Mouse (Mus musculus) intestine, embryonic 15.5 days (tissue): ENCODE results near the gene Vps33a. TPM values are rescaled to one million over a fixed set of nuclear protein-coding genes. Genes with fewer than 3 reads are reported as not detected.

ENCODE experiments used
- ATAC-seq: fragments of 200-750 bp; cut with Nextera tagmentation; 2 replicates; pipeline ENCODE4 v1.8.0; 2017; ENCODE audit warnings: moderate TSS enrichment, moderate library complexity
- H3K27ac ChIP-seq: fragments of 300-500 bp; sonication (generic); 2 replicates; pipeline ENCODE4 v1.5.1; 2015; ENCODE audit warnings: mild to moderate bottlenecking, inconsistent platforms
- H3K27me3 ChIP-seq: fragments of 300-500 bp; sonication (generic); replicated peaks from 2 replicates; pipeline ENCODE4 v1.6.1; 2015; ENCODE audit warnings: inconsistent platforms
- H3K36me3 ChIP-seq: fragments of 300-500 bp; sonication (generic); 2 replicates; pipeline ENCODE4 v1.6.1; 2015; ENCODE audit warnings: inconsistent platforms
- H3K4me1 ChIP-seq: fragments of 300-500 bp; sonication (generic); replicated peaks from 2 replicates; pipeline ENCODE4 v1.6.1; 2015; ENCODE audit warnings: inconsistent platforms
- H3K4me2 ChIP-seq: fragments of 300-500 bp; sonication (generic); replicated peaks from 2 replicates; pipeline ENCODE4 v1.6.1; 2015; ENCODE audit warnings: mild to moderate bottlenecking, inconsistent platforms
- H3K4me3 ChIP-seq: fragments of 300-500 bp; sonication (generic); replicated peaks from 2 replicates; pipeline ENCODE4 v1.5.1; 2015; ENCODE audit warnings: inconsistent platforms
- H3K9ac ChIP-seq: fragments of 300-500 bp; sonication (generic); 2 replicates; pipeline ENCODE4 v1.6.1; 2015; ENCODE audit warnings: inconsistent platforms
- H3K9me3 ChIP-seq: fragments of 300-500 bp; sonication (generic); 2 replicates; pipeline ENCODE4 v1.6.1; 2016; ENCODE audit warnings: inconsistent platforms
- WGBS: fragments of 180-500 bp; shearing (Covaris S2); methylation state at CpG from one replicate; pipeline ENCODE4 v1.1.7; 2015; 5-methylcytosine and 5-hydroxymethylcytosine counted together
- polyA plus RNA-seq: library from polyadenylated mRNA; unstranded; fragments of >200 nt; fragmentation: Nextera tagmentation; extraction: Ambion mirVana; gene quantifications from 2 replicates; pipeline ENCODE4 v1.2.1, GENCODE M21; 2015

Gene Vps33a
- polyA plus RNA-seq, 1 experiment from 2014 or later, result 24.4 TPM

- WGBS, result 86% methylated on average over 3 of the region's 3 CpGs
- no peaks in the 10 kb centered on the region for H3K27me3 ChIP-seq
- peaks cover 6% of the 10 kb centered on the region; the same call in 1 of the 2 replicates for H3K36me3 ChIP-seq
- H3K4me1 ChIP-seq, result 0 out of 2 replicates have a peak, but pooled peaks cover 2% of the 10 kb centered on the region
- ATAC-seq, result no peak
- H3K9me3 ChIP-seq, result no peaks in the 10 kb centered on the region
- no peak overlapping the region for H3K4me2 ChIP-seq
- H3K4me3 ChIP-seq, result no peak overlapping the region
- H3K27ac ChIP-seq, result no peak overlapping the region
- H3K9ac ChIP-seq, result no peak overlapping the region
Observed at GRCm38 (mm10) chr5:123576696-123577095, 3.9 kb upstream of the Vps33a start.

DNA sequence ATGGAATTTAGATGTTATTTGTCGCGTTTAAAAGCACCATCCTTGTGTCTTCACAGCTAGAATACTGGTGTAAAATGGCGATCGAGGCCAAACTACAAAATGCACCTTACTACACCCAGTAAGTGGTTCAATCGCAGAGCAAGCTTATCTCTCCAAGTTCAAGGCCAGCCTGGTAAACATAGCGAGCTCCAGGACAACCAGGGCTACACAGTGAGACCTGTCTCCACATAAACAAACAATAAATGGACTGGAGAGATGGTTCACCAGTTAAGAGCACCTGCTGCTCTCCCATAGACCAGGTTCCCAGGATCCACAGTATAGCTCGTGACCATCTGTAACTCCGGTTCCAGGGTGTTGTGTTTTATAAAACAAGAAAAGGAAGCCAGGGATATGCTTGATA lies 524 bp upstream of the Vps33a start:
- Histone ChIP-seq H3K36me3 (peaks cover 3% of the 10 kb centered on the region; the same call in 1 of the 2 replicates), H3K9ac (no peak overlapping the region), H3K4me2 (peak overlapping the region; percentile 86), H3K4me3 (peak overlapping the region; percentile 97), H3K27me3 (no peaks in the 10 kb centered on the region), H3K4me1 (0 out of 2 replicates have a peak, but pooled peaks cover 6% of the 10 kb centered on the region), H3K27ac (no peak overlapping the region), H3K9me3 (no peaks in the 10 kb centered on the region)
- peak; percentile 56 for ATAC-seq
- 54% methylated on average over 8 of the region's 8 CpGs for WGBS

DNA sequence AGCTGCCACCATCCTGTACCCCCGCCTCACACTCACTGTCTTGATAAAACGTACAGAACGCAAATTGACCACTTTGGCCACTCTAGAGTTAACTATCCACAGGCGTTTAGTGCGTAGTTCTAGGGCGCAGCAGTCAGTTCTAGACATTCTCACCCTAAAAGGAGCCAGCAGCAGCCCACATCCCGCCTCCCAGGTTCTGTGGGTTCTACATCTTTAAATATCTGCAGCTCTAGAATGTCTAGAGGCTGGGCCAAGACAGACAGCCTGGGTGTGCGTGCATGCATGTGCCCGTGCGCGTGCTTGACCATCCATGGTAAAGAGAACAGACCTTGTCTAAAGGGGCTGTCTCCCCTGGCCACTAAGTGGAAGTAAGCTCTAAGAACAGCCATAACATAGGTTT lies 11.7 kb downstream of the Vps33a start:
- H3K27me3 ChIP-seq, result no peaks in the 10 kb centered on the region
- H3K4me2 ChIP-seq, result no peak overlapping the region
- H3K4me3 ChIP-seq, result no peak overlapping the region
- peaks cover 41% of the 10 kb centered on the region for H3K36me3 ChIP-seq
- WGBS, result 93% methylated on average over 11 of the region's 11 CpGs
- no peak overlapping the region for H3K27ac ChIP-seq
- no peak for ATAC-seq
- no peak overlapping the region for H3K9ac ChIP-seq
- H3K4me1 ChIP-seq, result no peaks in the 10 kb centered on the region
- H3K9me3 ChIP-seq, result no peaks in the 10 kb centered on the region

DNA sequence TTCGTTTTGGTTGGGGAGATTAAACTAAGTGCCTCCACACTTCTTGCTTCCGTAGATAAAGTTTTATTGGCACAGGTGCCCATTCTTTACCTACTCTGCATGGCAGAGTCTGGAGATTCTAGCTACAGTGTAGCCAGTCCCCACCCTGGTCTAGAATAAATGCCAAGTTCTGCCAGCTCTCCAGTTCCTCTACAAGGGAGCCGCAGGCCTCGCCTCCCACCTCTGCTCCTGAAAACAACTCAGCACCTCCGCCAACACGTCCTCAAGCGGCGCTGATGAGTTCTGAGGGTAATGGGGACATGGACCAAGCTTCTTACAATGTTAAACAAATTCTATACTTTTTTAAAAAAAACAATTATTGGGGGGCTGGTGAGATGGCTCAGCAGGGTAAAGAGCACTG lies 13.2 kb downstream of the Vps33a start:
- peaks cover 34% of the 10 kb centered on the region for H3K36me3 ChIP-seq

DNA sequence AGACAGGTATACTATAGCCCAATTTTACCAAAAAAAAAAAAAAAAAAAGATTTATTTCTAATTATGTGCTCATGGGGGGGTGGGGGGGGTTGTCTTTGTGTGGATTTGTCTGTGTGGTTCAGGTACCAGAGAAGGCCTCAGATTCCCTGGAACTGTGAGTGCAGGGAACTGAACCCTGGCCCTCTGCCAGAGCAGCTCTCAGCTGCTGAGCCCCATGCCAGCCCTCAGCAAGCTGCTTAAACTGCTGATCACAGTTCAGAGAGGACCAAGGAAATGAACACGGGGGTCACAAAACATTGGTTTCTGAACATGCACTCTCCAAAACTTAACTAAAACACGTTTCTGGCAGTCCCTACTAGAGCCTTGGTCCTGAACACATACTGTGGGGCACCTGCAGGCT lies 16.4 kb downstream of the Vps33a start:
- H3K36me3 ChIP-seq, result peaks cover 14% of the 10 kb centered on the region
- ATAC-seq, result no peak
- 74% methylated on average over 2 of the region's 2 CpGs for WGBS

More for the DNA sequence above, 13.2 kb downstream of the Vps33a start:
- Histone ChIP-seq H3K4me3 (no peak overlapping the region), H3K4me1 (no peaks in the 10 kb centered on the region), H3K9me3 (no peaks in the 10 kb centered on the region), H3K9ac (no peak overlapping the region), H3K27ac (no peak overlapping the region), H3K27me3 (no peaks in the 10 kb centered on the region), H3K4me2 (no peak overlapping the region)
- no peak for ATAC-seq
- WGBS, result 91% methylated on average over 8 of the region's 8 CpGs

DNA sequence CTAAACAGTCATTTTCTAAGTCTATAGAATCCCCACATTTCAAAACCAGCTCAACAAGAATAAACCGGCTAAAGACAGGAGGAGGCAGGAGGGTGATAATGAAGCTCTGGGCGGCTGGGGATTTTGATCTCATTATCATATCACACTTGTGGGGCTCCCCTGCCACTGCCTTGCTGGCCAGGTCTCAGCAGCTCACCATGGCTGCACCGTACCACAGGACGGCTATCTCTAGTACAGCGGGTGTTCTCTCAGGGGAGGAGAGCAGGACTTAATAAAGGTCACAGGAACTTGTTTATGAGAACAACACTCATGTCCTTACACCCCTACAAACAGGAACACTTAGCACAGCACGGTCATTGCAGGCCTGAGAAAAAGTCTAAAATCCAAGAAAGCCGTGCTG lies 17.1 kb downstream of the Vps33a start:
- Histone ChIP-seq H3K36me3 (peaks cover 14% of the 10 kb centered on the region), H3K4me3 (no peak overlapping the region), H3K27ac (no peak overlapping the region), H3K27me3 (no peaks in the 10 kb centered on the region), H3K9me3 (no peaks in the 10 kb centered on the region), H3K4me2 (no peak overlapping the region), H3K9ac (no peak overlapping the region), H3K4me1 (no peaks in the 10 kb centered on the region)
- 91% methylated on average over 7 of the region's 7 CpGs for WGBS
- ATAC-seq, result no peak

More for the DNA sequence above, 16.4 kb downstream of the Vps33a start:
- Histone ChIP-seq H3K9me3 (no peaks in the 10 kb centered on the region), H3K4me3 (no peak overlapping the region), H3K4me1 (no peaks in the 10 kb centered on the region), H3K27ac (no peak overlapping the region), H3K27me3 (no peaks in the 10 kb centered on the region), H3K4me2 (no peak overlapping the region), H3K9ac (no peak overlapping the region)

GRCm38 (mm10) chr5:123533801-123534200 lies 39.0 kb downstream of the Vps33a start:
- no peak overlapping the region for H3K4me3 ChIP-seq
- WGBS, result 94% methylated on average over 10 of the region's 10 CpGs
- no peak overlapping the region for H3K9ac ChIP-seq
- no peak for ATAC-seq
- H3K4me1 ChIP-seq, result no peaks in the 10 kb centered on the region
- no peaks in the 10 kb centered on the region for H3K27me3 ChIP-seq
- H3K9me3 ChIP-seq, result no peaks in the 10 kb centered on the region
- no peak overlapping the region for H3K27ac ChIP-seq
- peaks cover 25% of the 10 kb centered on the region for H3K36me3 ChIP-seq
- H3K4me2 ChIP-seq, result no peak overlapping the region

DNA sequence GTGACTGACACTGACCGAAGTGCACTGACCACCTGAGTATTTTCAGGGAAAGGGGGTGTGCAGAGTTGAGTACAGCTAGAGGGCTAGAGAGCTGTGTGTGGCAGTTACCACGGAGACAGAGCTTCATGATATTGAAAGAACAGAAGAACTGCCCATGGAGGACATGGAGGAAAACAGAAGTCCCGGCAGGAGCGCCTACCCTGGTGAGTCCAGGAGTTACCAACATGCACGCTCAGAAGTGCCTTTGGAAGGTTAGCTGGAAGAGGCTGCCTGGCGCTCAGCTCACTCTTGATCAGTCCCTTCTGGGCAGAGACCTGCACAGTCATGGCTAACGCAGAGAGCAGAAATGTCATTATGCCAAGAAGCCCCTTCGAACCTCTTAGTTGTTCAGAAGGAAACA lies 42.8 kb downstream of the Vps33a start:
- no peaks in the 10 kb centered on the region for H3K4me1 ChIP-seq
- H3K9me3 ChIP-seq, result no peaks in the 10 kb centered on the region
- WGBS, result 89% methylated on average over 8 of the region's 8 CpGs
- no peak overlapping the region for H3K4me2 ChIP-seq
- no peak overlapping the region for H3K9ac ChIP-seq
- H3K4me3 ChIP-seq, result no peak overlapping the region
- no peak for ATAC-seq
- H3K27me3 ChIP-seq, result no peaks in the 10 kb centered on the region
- H3K27ac ChIP-seq, result no peak overlapping the region
- peaks cover 22% of the 10 kb centered on the region for H3K36me3 ChIP-seq

DNA sequence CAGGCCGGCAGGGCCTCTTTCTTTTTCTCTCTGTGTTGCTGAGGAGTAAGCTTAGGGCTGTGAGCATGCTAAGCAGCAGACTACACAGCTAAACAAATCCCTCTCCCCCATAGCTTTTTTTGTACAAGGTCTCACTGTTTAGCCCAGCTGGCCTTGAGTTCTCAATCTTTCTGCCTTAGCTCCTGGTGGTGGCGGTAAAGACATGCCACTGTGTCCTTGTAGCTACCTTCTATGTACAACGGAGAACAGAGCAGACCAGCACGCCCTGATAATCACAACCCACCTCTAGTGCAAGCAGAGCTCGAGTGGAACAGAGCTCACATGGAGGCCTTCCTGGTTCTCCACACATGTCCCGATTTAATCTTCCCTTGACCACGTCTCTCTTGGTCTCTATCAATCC lies 44.2 kb downstream of the Vps33a start:
- H3K4me1 ChIP-seq, result peaks cover 6% of the 10 kb centered on the region; the same call in 1 of the 2 replicates
- peaks cover 18% of the 10 kb centered on the region for H3K36me3 ChIP-seq
- no peaks in the 10 kb centered on the region for H3K9me3 ChIP-seq
- no peak overlapping the region for H3K9ac ChIP-seq
- 79% methylated on average over 7 of the region's 7 CpGs for WGBS
- H3K4me2 ChIP-seq, result no peak overlapping the region
- ATAC-seq, result no peak
- no peak overlapping the region for H3K4me3 ChIP-seq
- no peak overlapping the region for H3K27ac ChIP-seq
- no peaks in the 10 kb centered on the region for H3K27me3 ChIP-seq

GRCm38 (mm10) chr5:123525916-123526495 lies 46.8 kb downstream of the Vps33a start:
- Histone ChIP-seq H3K27ac (no peak overlapping the region), H3K4me2 (no peak overlapping the region), H3K9me3 (no peaks in the 10 kb centered on the region), H3K27me3 (no peaks in the 10 kb centered on the region), H3K9ac (no peak overlapping the region), H3K36me3 (0 out of 2 replicates have a peak, but pooled peaks cover 8% of the 10 kb centered on the region), H3K4me1 (peaks cover 19% of the 10 kb centered on the region), H3K4me3 (no peak overlapping the region)
- WGBS, result 89% methylated on average over 9 of the region's 9 CpGs
- ATAC-seq, result no peak

- H3K27ac ChIP-seq, result no peak within 1 kb of the TSS
Observed at GRCm38 (mm10) chr5:123525281-123525680, 47.6 kb downstream of the Vps33a start, which contains the start of gene Gm49027. Gene Gm49027, minus strand, starts transcription at chr5:123525488.

DNA sequence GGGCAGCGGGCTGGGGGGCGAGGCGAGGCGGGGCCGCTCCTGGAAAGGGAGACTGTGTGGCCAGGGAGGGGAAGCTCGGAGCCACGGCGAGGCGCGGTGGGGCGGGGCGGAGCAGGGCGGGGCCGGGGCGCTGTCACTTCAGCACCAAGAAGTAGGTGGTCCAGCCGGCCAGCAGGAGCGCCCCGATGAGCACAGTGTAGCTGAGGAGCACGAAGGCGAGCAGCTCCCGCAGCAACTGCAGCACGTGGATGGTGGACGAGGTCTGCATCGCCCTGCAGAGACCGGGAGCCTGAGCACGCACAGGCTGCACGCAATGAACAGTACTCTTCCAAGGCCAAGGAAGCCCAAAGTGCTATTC lies 48.5 kb downstream of the Vps33a start:
- H3K4me1 ChIP-seq, result peaks cover 19% of the 10 kb centered on the region
- H3K27ac ChIP-seq, result no peak overlapping the region
- 1% methylated on average over 26 of the region's 27 CpGs for WGBS
- H3K9me3 ChIP-seq, result no peaks in the 10 kb centered on the region
- peak overlapping the region; percentile 85 for H3K4me2 ChIP-seq
- ATAC-seq, result peak; percentile 97
- H3K4me3 ChIP-seq, result peak overlapping the region; percentile 92
- no peaks in the 10 kb centered on the region for H3K27me3 ChIP-seq
- no peak overlapping the region; the same call in 1 of the 2 replicates for H3K9ac ChIP-seq
- H3K36me3 ChIP-seq, result no peaks in the 10 kb centered on the region

More at GRCm38 (mm10) chr5:123525281-123525680, 47.6 kb downstream of the Vps33a start, which contains the start of gene Gm49027:
- Histone ChIP-seq H3K4me3 (peak within 1 kb of the TSS; percentile 92), H3K36me3 (0 out of 2 replicates have a peak, but pooled peaks cover 6% of the 10 kb centered on the region), H3K27me3 (no peaks in the 10 kb centered on the region), H3K4me2 (peak within 1 kb of the TSS; percentile 85), H3K9ac (no peak within 1 kb of the TSS), H3K9me3 (no peaks in the 10 kb centered on the region), H3K4me1 (peaks cover 19% of the 10 kb centered on the region)
- ATAC-seq, result no peak
- WGBS, result 83% methylated on average over 7 of the region's 7 CpGs
